Mouse (Mus musculus) small intestine, adult 2 months (tissue): ENCODE results near the gene Polr2l. TPM values are rescaled to one million over a fixed set of nuclear protein-coding genes. Genes with fewer than 3 reads are reported as not detected.

Source experiments
- H3K27ac ChIP-seq: fragments of 200-500 bp; 2 replicates; pipeline ENCODE4 v1.5.1; 2012; ENCODE audit warnings: low read depth, low read length, control low read depth, inconsistent platforms; ENCODE audit not compliant: insufficient read depth
- H3K27me3 ChIP-seq: fragments of 200-500 bp; 2 replicates; pipeline ENCODE4 v1.6.1; 2012; ENCODE audit warnings: mild to moderate bottlenecking, moderate library complexity, low read length, inconsistent platforms; ENCODE audit not compliant: control insufficient read depth, insufficient read depth
- H3K36me3 ChIP-seq: fragments of 200-500 bp; 2 replicates; pipeline ENCODE4 v1.6.1; 2012; ENCODE audit warnings: mild to moderate bottlenecking, low read length, control low read depth, inconsistent platforms; ENCODE audit not compliant: control insufficient read depth, insufficient read depth
- H3K4me1 ChIP-seq: fragments of 200-500 bp; 2 replicates; pipeline ENCODE4 v1.6.1; 2012; ENCODE audit warnings: low read length, inconsistent platforms, mixed read lengths; ENCODE audit not compliant: control insufficient read depth, insufficient read depth, insufficient read length
- H3K4me3 ChIP-seq: fragments of 200-500 bp; 2 replicates; pipeline ENCODE4 v1.5.1; 2012; ENCODE audit warnings: low read depth, mild to moderate bottlenecking, control low read depth, inconsistent platforms, low read length, moderate library complexity
- CTCF ChIP-seq: fragments of 200-500 bp; IDR thresholded peaks from 2 replicates; pipeline ENCODE4 v1.5.1; 2012; ENCODE audit warnings: low read depth, mild to moderate bottlenecking, control low read depth, inconsistent platforms, low read length, moderate library complexity, mixed read lengths; ENCODE audit not compliant: insufficient replicate concordance, insufficient read length; ENCODE audit errors: extremely low read depth
- POLR2A ChIP-seq: fragments of 200-500 bp; IDR thresholded peaks from 2 replicates; pipeline ENCODE4 v1.6.1; 2012; ENCODE audit warnings: low read depth, mild to moderate bottlenecking, control low read depth, inconsistent platforms, low read length, moderate library complexity
- WGBS: fragments of 180-500 bp; shearing (Covaris S2); methylation state at CpG from one replicate; pipeline ENCODE4 v1.1.7; 2018; 5-methylcytosine and 5-hydroxymethylcytosine counted together
- polyA plus RNA-seq: library from polyadenylated mRNA; depleted of rRNA; stranded (reverse); fragments of >200 nt; gene quantifications from 2 replicates; pipeline ENCODE4 v1.2.3, GENCODE M21; 2012

The Polr2l gene
- polyA plus RNA-seq, 1 experiment = 30.2 TPM

- Histone ChIP-seq H3K4me1 (peaks cover 44% of the 10 kb centered on the region), H3K4me3 (peak overlapping the region; percentile 68), H3K27me3 (no peaks in the 10 kb centered on the region), H3K36me3 (peaks cover 30% of the 10 kb centered on the region), H3K27ac (peak overlapping the region; percentile 63)
- TF ChIP-seq POLR2A (no peak), CTCF (peak; percentile 49; the same call in 1 of the 2 replicates)
- 1% methylated on average over 59 of the region's 59 CpGs for WGBS
Measured at GRCm38 (mm10) chr7:141461521-141462332, 13.2 kb downstream of the Polr2l start.

- 26% methylated on average over 15 of the region's 15 CpGs for WGBS
- Histone ChIP-seq H3K27me3 (no peaks in the 10 kb centered on the region), H3K4me3 (peak within 1 kb of the TSS; percentile 68), H3K4me1 (peaks cover 46% of the 10 kb centered on the region), H3K36me3 (peaks cover 30% of the 10 kb centered on the region), H3K27ac (peak within 1 kb of the TSS; percentile 63)
- TF ChIP-seq CTCF (no peak), POLR2A (no peak)
Measured at GRCm38 (mm10) chr7:141460391-141461113, 14.4 kb downstream of the Polr2l start, which contains the start of gene Cracr2b. TSS of gene Cracr2b (plus strand) at chr7:141461094.

- 40% methylated on average over 5 of the region's 5 CpGs for WGBS
- Histone ChIP-seq H3K4me1 (peaks cover 42% of the 10 kb centered on the region), H3K27ac (0 out of 2 replicates have a peak overlapping the region, but pooled peaks have one; percentile 17), H3K36me3 (peaks cover 30% of the 10 kb centered on the region), H3K4me3 (no peak overlapping the region), H3K27me3 (no peaks in the 10 kb centered on the region)
- TF ChIP-seq CTCF (no peak), POLR2A (no peak)
Measured at GRCm38 (mm10) chr7:141460001-141460390, 14.9 kb downstream of the Polr2l start.

GRCm38 (mm10) chr7:141459301-141459711 lies 15.6 kb downstream of the Polr2l start:
- no peak for TF ChIP-seq CTCF
- TF ChIP-seq POLR2A = no peak
- H3K4me1 ChIP-seq = peaks cover 39% of the 10 kb centered on the region
- H3K27ac ChIP-seq = no peak overlapping the region
- WGBS = 92% methylated on average over 17 of the region's 17 CpGs
- no peaks in the 10 kb centered on the region for H3K27me3 ChIP-seq
- H3K36me3 ChIP-seq = peaks cover 30% of the 10 kb centered on the region
- H3K4me3 ChIP-seq = no peak overlapping the region

- no peak for TF ChIP-seq CTCF
- no peak for TF ChIP-seq POLR2A
- H3K4me3 ChIP-seq = no peak overlapping the region
- peaks cover 30% of the 10 kb centered on the region for H3K36me3 ChIP-seq
- peaks cover 39% of the 10 kb centered on the region for H3K4me1 ChIP-seq
- 87% methylated on average over 11 of the region's 11 CpGs for WGBS
- H3K27me3 ChIP-seq = no peaks in the 10 kb centered on the region
- no peak overlapping the region for H3K27ac ChIP-seq
Measured at GRCm38 (mm10) chr7:141458661-141459060, 16.3 kb downstream of the Polr2l start.

- Histone ChIP-seq H3K27ac (no peak overlapping the region), H3K4me1 (peaks cover 39% of the 10 kb centered on the region), H3K36me3 (peaks cover 30% of the 10 kb centered on the region), H3K4me3 (no peak overlapping the region), H3K27me3 (no peaks in the 10 kb centered on the region)
- 49% methylated on average over 15 of the region's 15 CpGs for WGBS
- TF ChIP-seq POLR2A (no peak), CTCF (peak; percentile 66)
Measured at GRCm38 (mm10) chr7:141457986-141458660, 16.8 kb downstream of the Polr2l start.
